Comparison of ENCODE assay signal across 22 mouse cellular contexts in genomic region chr2:25099703-25100102, GRCm38 (mm10). TPM values are rescaled to one million over a fixed set of nuclear protein-coding genes. Genes with fewer than 3 reads are reported as not detected.
DNase-seq lines count a peak whose midpoint lies in the region; ATAC-seq and TF ChIP-seq lines count a peak whose summit lies in the region.
"Had no signal": no experiment of that assay in that cellular context is flagged by ENCODE, and none has a peak within 500 bp of the region (broad histone marks: within the 10 kb centered on the region; RNA-seq: fewer than 3 reads in every experiment).

No protein-coding gene starts in this region.

- peaks cover 28% of the 10 kb centered on the region for H3K27me3 ChIP-seq in midbrain, embryonic 10.5 days (ENCODE audit: low read depth, poor library complexity, severe bottlenecking)
- H3K27me3 ChIP-seq in midbrain, postnatal 0 days (ENCODE audit: insufficient read depth, low read length), result no peaks in the 10 kb centered on the region
- H3K27me3 ChIP-seq in forebrain, embryonic 15.5 days, result no peaks in the 10 kb centered on the region
- peaks cover 11% of the 10 kb centered on the region for H3K27me3 ChIP-seq in midbrain, embryonic 13.5 days

- H3K9me3 ChIP-seq in midbrain, embryonic 10.5 days (replicated peaks), result no peaks in the 10 kb centered on the region
- H3K9me3 ChIP-seq in midbrain, postnatal 0 days (ENCODE audit: low read length), result no peaks in the 10 kb centered on the region
- no peaks in the 10 kb centered on the region for H3K9me3 ChIP-seq in forebrain, embryonic 15.5 days
- no peaks in the 10 kb centered on the region for H3K9me3 ChIP-seq in midbrain, embryonic 13.5 days
- H3K9me3 ChIP-seq: liver, embryonic 12.5 days had no signal

- DNase-seq in midbrain, embryonic 10.5 days (ENCODE audit: low spot score), result no peak
- DNase-seq in midbrain, postnatal 0 days (ENCODE audit: low spot score), result no peak
- peak; percentile 8 for DNase-seq in ZHBTc4 (ENCODE audit: low read depth, low spot score)
- DNase-seq in embryo, embryonic 10 days (ENCODE audit: low spot score), result no peak
- no peak for DNase-seq in heart, postnatal 25 days (ENCODE audit: low spot score)
- DNase-seq in spleen, postnatal 36 days (ENCODE audit: low spot score in 2 of 2), result no peak
- DNase-seq: cerebellum, adult 11 months; thymus, postnatal 36 days had no signal

- 76% methylated on average over 3 of the region's 3 CpGs for WGBS in midbrain, embryonic 10.5 days
- 48% methylated on average over 3 of the region's 3 CpGs for WGBS in midbrain, postnatal 0 days
- 41% methylated on average over 3 of the region's 3 CpGs for WGBS in forebrain, embryonic 15.5 days
- 31% methylated on average over 3 of the region's 3 CpGs for WGBS in midbrain, embryonic 13.5 days

- TF ChIP-seq CTCF in midbrain, postnatal 0 days (IDR thresholded peaks at IDR 0.05), result no peak

- H3K9ac ChIP-seq in midbrain, postnatal 0 days (replicated peaks; ENCODE audit: low read length, poor library complexity, severe bottlenecking), result no peak overlapping the region
- no peak overlapping the region for H3K9ac ChIP-seq in forebrain, embryonic 15.5 days (replicated peaks)
- H3K9ac ChIP-seq in midbrain, embryonic 13.5 days (replicated peaks), result no peak overlapping the region
- H3K9ac ChIP-seq: liver, embryonic 12.5 days; lung, embryonic 14.5 days had no signal

- no peak overlapping the region for H3K4me3 ChIP-seq in midbrain, embryonic 10.5 days
- no peak overlapping the region for H3K4me3 ChIP-seq in midbrain, postnatal 0 days (ENCODE audit: low read depth, low read length)
- H3K4me3 ChIP-seq in forebrain, embryonic 15.5 days, result no peak overlapping the region
- no peak overlapping the region for H3K4me3 ChIP-seq in midbrain, embryonic 13.5 days (replicated peaks)
- H3K4me3 ChIP-seq: heart, adult 2 months; liver, embryonic 12.5 days; myocyte had no signal

- no peak for ATAC-seq in midbrain, postnatal 0 days (ENCODE audit: low FRiP score)
- peak; percentile 66; the same call in 1 of the 2 replicates for ATAC-seq in forebrain, embryonic 15.5 days (replicated peaks)
- peak; percentile 80 for ATAC-seq in midbrain, embryonic 13.5 days
- ATAC-seq: liver, embryonic 12.5 days had no signal

- H3K36me3 ChIP-seq in midbrain, embryonic 10.5 days, result no peaks in the 10 kb centered on the region
- H3K36me3 ChIP-seq in midbrain, postnatal 0 days (ENCODE audit: insufficient read depth, low read length), result no peaks in the 10 kb centered on the region
- H3K36me3 ChIP-seq in forebrain, embryonic 15.5 days, result no peaks in the 10 kb centered on the region
- H3K36me3 ChIP-seq in midbrain, embryonic 13.5 days, result no peaks in the 10 kb centered on the region
- H3K36me3 ChIP-seq: liver, embryonic 12.5 days had no signal

- intact Hi-C loops in heart, postnatal 25 days (cut with DNase I), result loop anchor here (2.0 kb wide), 2 partner anchors 57 to 93 kb away; no protein-coding TSS in a partner anchor

- H3K4me2 ChIP-seq in midbrain, postnatal 0 days (ENCODE audit: low read depth, low read length, poor library complexity, severe bottlenecking), result no peak overlapping the region
- H3K4me2 ChIP-seq in forebrain, embryonic 15.5 days (replicated peaks), result no peak overlapping the region
- no peak overlapping the region for H3K4me2 ChIP-seq in midbrain, embryonic 13.5 days (replicated peaks)
- H3K4me2 ChIP-seq: liver, embryonic 12.5 days; lung, embryonic 14.5 days had no signal

- H3K4me1 ChIP-seq in midbrain, embryonic 10.5 days, result peaks cover 33% of the 10 kb centered on the region
- no peaks in the 10 kb centered on the region for H3K4me1 ChIP-seq in midbrain, postnatal 0 days (ENCODE audit: insufficient read depth, low read length)
- peaks cover 10% of the 10 kb centered on the region for H3K4me1 ChIP-seq in forebrain, embryonic 15.5 days
- H3K4me1 ChIP-seq in midbrain, embryonic 13.5 days (replicated peaks), result peaks cover 19% of the 10 kb centered on the region

- peak overlapping the region; percentile 53 for H3K27ac ChIP-seq in midbrain, embryonic 10.5 days (replicated peaks)
- H3K27ac ChIP-seq in midbrain, postnatal 0 days (ENCODE audit: low read depth, low read length), result no peak overlapping the region
- no peak overlapping the region for H3K27ac ChIP-seq in forebrain, embryonic 15.5 days (replicated peaks)
- peak overlapping the region; percentile 58 for H3K27ac ChIP-seq in midbrain, embryonic 13.5 days
- H3K27ac ChIP-seq: heart, adult 2 months; liver, embryonic 12.5 days; macrophage had no signal

RNA-seq across cellular contexts. Expression of gene Noxa1, which starts 4.8 kb away (rescaled TPM):
- 0.09 TPM in 1 of 2 replicates, not detected in the other for polyA plus RNA-seq in midbrain, embryonic 10.5 days (2016; fragmentation: Nextera tagmentation; extraction: Ambion mirVana)
- total RNA-seq in midbrain, postnatal 0 days (2014; rRNA removed), result not detected in 2 replicates
- not detected in 2 replicates for polyA plus RNA-seq in midbrain, postnatal 0 days (2015; fragmentation: Nextera tagmentation; extraction: Ambion mirVana)
- not detected in 2 replicates for polyA plus RNA-seq in forebrain, embryonic 15.5 days (2015; fragmentation: Nextera tagmentation; extraction: Ambion mirVana)
- polyA plus RNA-seq in midbrain, embryonic 13.5 days (2015; fragmentation: Nextera tagmentation; extraction: Ambion mirVana), result 0.16 TPM in 1 of 2 replicates, not detected in the other
- total RNA-seq in heart, postnatal 25 days (2021), result not detected
- total RNA-seq: adrenal gland, adult 2 months; gastrocnemius, postnatal 14 days; heart, adult 2 months; left cerebral cortex, adult 18-20 months had no signal
- polyA plus RNA-seq: adrenal gland, adult 2 months; C2C12; heart, adult 2 months; heart, postnatal 0 days; macrophage; myocyte had no signal

RNA-seq across cellular contexts. Expression of gene Entpd8, which starts 19.6 kb away (rescaled TPM):
- polyA plus RNA-seq in midbrain, embryonic 10.5 days (2016; fragmentation: Nextera tagmentation; extraction: Ambion mirVana), result not detected in 2 replicates
- total RNA-seq in midbrain, postnatal 0 days (2014; rRNA removed), result not detected in 2 replicates
- polyA plus RNA-seq in midbrain, postnatal 0 days (2015; fragmentation: Nextera tagmentation; extraction: Ambion mirVana), result not detected in 2 replicates
- polyA plus RNA-seq in forebrain, embryonic 15.5 days (2015; fragmentation: Nextera tagmentation; extraction: Ambion mirVana), result not detected in 2 replicates
- not detected in 2 replicates for polyA plus RNA-seq in midbrain, embryonic 13.5 days (2015; fragmentation: Nextera tagmentation; extraction: Ambion mirVana)
- not detected for total RNA-seq in heart, postnatal 25 days (2021)
- total RNA-seq: ES-E14; gastrocnemius, postnatal 14 days; heart, adult 2 months; left cerebral cortex, adult 18-20 months had no signal
- polyA plus RNA-seq: C2C12; heart, adult 2 months; heart, postnatal 0 days; limb, embryonic 11.5 days; lung, embryonic 14.5 days; macrophage; myocyte had no signal

RNA-seq across cellular contexts. Expression of gene Nsmf, which starts 45.5 kb away (rescaled TPM):
- polyA plus RNA-seq in midbrain, embryonic 10.5 days (2016; fragmentation: Nextera tagmentation; extraction: Ambion mirVana), result 66.4 and 84.9 TPM in 2 replicates
- total RNA-seq in midbrain, postnatal 0 days (2014; rRNA removed), result 266 and 278 TPM in 2 replicates
- polyA plus RNA-seq in midbrain, postnatal 0 days (2015; fragmentation: Nextera tagmentation; extraction: Ambion mirVana), result 182 and 187 TPM in 2 replicates
- polyA plus RNA-seq in forebrain, embryonic 15.5 days (2015; fragmentation: Nextera tagmentation; extraction: Ambion mirVana), result 194 and 209 TPM in 2 replicates
- polyA plus RNA-seq in midbrain, embryonic 13.5 days (2015; fragmentation: Nextera tagmentation; extraction: Ambion mirVana), result 110 and 115 TPM in 2 replicates
- 10 to 100 TPM; 19.8 to 21.2 TPM for total RNA-seq in heart, postnatal 25 days (2021)

Comparison
In these comparisons a context has a peak if more than half of its experiments do, and no peak if none do; other contexts are left out.
1. H3K27ac ChIP-seq: peak in midbrain, embryonic 10.5 days (single experiment) and midbrain, embryonic 13.5 days (single experiment); none in midbrain, postnatal 0 days (single experiment) and forebrain, embryonic 15.5 days (single experiment).